Comparison of ENCODE assay signal across 8 mouse cellular contexts in genomic region chr13:37857284-37858065, GRCm38 (mm10).
DNase-seq lines count a peak whose midpoint lies in the region; ATAC-seq and TF ChIP-seq lines count a peak whose summit lies in the region.

No protein-coding gene starts in this region.

- WGBS in embryonic facial prominence, embryonic 13.5 days, result under 1% methylated on average over 59 of the region's 59 CpGs
- WGBS in heart, adult 2 months, result under 1% methylated on average over 59 of the region's 59 CpGs
- under 1% methylated on average over 59 of the region's 59 CpGs for WGBS in limb, embryonic 13.5 days
- under 1% methylated on average over 59 of the region's 59 CpGs for whole genome bisulfite sequencing in midbrain, embryonic 15.5 days

- no peak for TF ChIP-seq CTCF in heart, adult 2 months (IDR thresholded peaks at IDR 0.05)

- H3K27me3 ChIP-seq in embryonic facial prominence, embryonic 13.5 days, result no peaks in the 10 kb centered on the region
- no peaks in the 10 kb centered on the region for H3K27me3 ChIP-seq in heart, adult 2 months (ENCODE audit: control insufficient read depth, insufficient read depth, low read length)
- no peaks in the 10 kb centered on the region for H3K27me3 ChIP-seq in limb, embryonic 13.5 days
- peaks cover 6% of the 10 kb centered on the region for H3K27me3 ChIP-seq in midbrain, embryonic 15.5 days (replicated peaks)

- 0 out of 2 replicates have a peak, but pooled peaks have one; percentile 18 for TF ChIP-seq EP300 in heart, adult 2 months (IDR thresholded peaks at IDR 0.05; ENCODE audit: insufficient read depth, low read depth, low read length)

- DNase-seq in 416B (ENCODE audit: low read depth), result peak; percentile 92
- peak; percentile 89 for DNase-seq in adrenal gland, postnatal 4 days (ENCODE audit: low spot score in 2 of 2)
- DNase-seq in heart, adult 2 months, result peak; percentile 96 to 97
- DNase-seq in kidney, adult 8-10 months, result peak; percentile 92 to 94
- peak; percentile 90 to 94 for DNase-seq in spleen, adult 18-20 months

- peak overlapping the region; percentile 99 for H3K4me2 ChIP-seq in embryonic facial prominence, embryonic 13.5 days
- H3K4me2 ChIP-seq in limb, embryonic 13.5 days (replicated peaks), result peak overlapping the region; percentile 93
- H3K4me2 ChIP-seq in midbrain, embryonic 15.5 days, result peak overlapping the region; percentile 96

- H3K79me2 ChIP-seq in heart, adult 2 months (replicated peaks; ENCODE audit: control insufficient read depth, insufficient read depth, low read length), result peaks cover 7% of the 10 kb centered on the region

- H3K9me3 ChIP-seq in embryonic facial prominence, embryonic 13.5 days, result no peaks in the 10 kb centered on the region
- H3K9me3 ChIP-seq in limb, embryonic 13.5 days, result no peaks in the 10 kb centered on the region
- no peaks in the 10 kb centered on the region for H3K9me3 ChIP-seq in midbrain, embryonic 15.5 days

- H3K27ac ChIP-seq in embryonic facial prominence, embryonic 13.5 days, result peak overlapping the region; percentile 79
- peak overlapping the region; percentile 95 for H3K27ac ChIP-seq in heart, adult 2 months
- peak overlapping the region; percentile 80 for H3K27ac ChIP-seq in limb, embryonic 13.5 days
- no peak overlapping the region for H3K27ac ChIP-seq in midbrain, embryonic 15.5 days

- intact Hi-C loops in heart, adult 2 months (cut with DNase I), result no loop called here

- ATAC-seq in embryonic facial prominence, embryonic 13.5 days (ENCODE audit: insufficient number of reproducible peaks, insufficient read depth, low FRiP score, low TSS enrichment, low read depth), result peak; percentile 86
- ATAC-seq in limb, embryonic 13.5 days (ENCODE audit: low FRiP score, low read depth), result peak; percentile 91
- ATAC-seq in midbrain, embryonic 15.5 days (replicated peaks), result peak; percentile 96

- no peaks in the 10 kb centered on the region for H3K36me3 ChIP-seq in embryonic facial prominence, embryonic 13.5 days
- H3K36me3 ChIP-seq in heart, adult 2 months (ENCODE audit: control insufficient read depth, insufficient read depth, low read length), result peaks cover 9% of the 10 kb centered on the region
- H3K36me3 ChIP-seq in limb, embryonic 13.5 days, result no peaks in the 10 kb centered on the region
- H3K36me3 ChIP-seq in midbrain, embryonic 15.5 days (replicated peaks), result no peaks in the 10 kb centered on the region

- H3K9ac ChIP-seq in embryonic facial prominence, embryonic 13.5 days, result peak overlapping the region; percentile 77
- peak overlapping the region; percentile 85 for H3K9ac ChIP-seq in heart, adult 2 months (ENCODE audit: low read depth, low read length)
- peak overlapping the region; percentile 77 for H3K9ac ChIP-seq in limb, embryonic 13.5 days
- peak overlapping the region; percentile 74 for H3K9ac ChIP-seq in midbrain, embryonic 15.5 days

- peak; percentile 56; the same call in 1 of the 2 replicates for TF ChIP-seq POLR2A in heart, adult 2 months (IDR thresholded peaks at IDR 0.05; ENCODE audit: insufficient read depth, low read depth, low read length)

- H3K4me3 ChIP-seq in embryonic facial prominence, embryonic 13.5 days, result peak overlapping the region; percentile 60
- H3K4me3 ChIP-seq in heart, adult 2 months, result peak overlapping the region; percentile 75
- H3K4me3 ChIP-seq in limb, embryonic 13.5 days, result peak overlapping the region; percentile 57
- peak overlapping the region; percentile 66 for H3K4me3 ChIP-seq in midbrain, embryonic 15.5 days

- H3K4me1 ChIP-seq in embryonic facial prominence, embryonic 13.5 days, result peaks cover 61% of the 10 kb centered on the region
- H3K4me1 ChIP-seq in heart, adult 2 months (ENCODE audit: control insufficient read depth, insufficient read depth, low read length), result peaks cover 20% of the 10 kb centered on the region
- peaks cover 68% of the 10 kb centered on the region for H3K4me1 ChIP-seq in limb, embryonic 13.5 days
- peaks cover 31% of the 10 kb centered on the region for H3K4me1 ChIP-seq in midbrain, embryonic 15.5 days
